Mouse (Mus musculus) forebrain, embryonic 13.5 days (tissue): Measurements from ENCODE around the gene Slit3. TPM values are rescaled to one million over a fixed set of nuclear protein-coding genes. Genes with fewer than 3 reads are reported as not detected.

Experiments used
- ATAC-seq: fragments of 200-750 bp; cut with Nextera tagmentation; 2 replicates; pipeline ENCODE4 v1.8.0; 2017
- H3K27ac ChIP-seq: fragments of 300-500 bp; sonication (generic); 2 replicates; pipeline ENCODE4 v1.5.1; 2015; ENCODE audit warnings: inconsistent platforms, mild to moderate bottlenecking, moderate library complexity
- H3K27me3 ChIP-seq: fragments of 300-500 bp; sonication (generic); 2 replicates; pipeline ENCODE4 v1.6.1; 2015; ENCODE audit warnings: mild to moderate bottlenecking, inconsistent platforms
- H3K36me3 ChIP-seq: fragments of 300-500 bp; sonication (generic); 2 replicates; pipeline ENCODE4 v1.6.1; 2015; ENCODE audit warnings: mild to moderate bottlenecking, inconsistent platforms; ENCODE audit not compliant: poor library complexity, severe bottlenecking
- H3K4me1 ChIP-seq: fragments of 300-500 bp; sonication (generic); 2 replicates; pipeline ENCODE4 v1.6.1; 2015; ENCODE audit warnings: inconsistent platforms
- H3K4me2 ChIP-seq: fragments of 300-500 bp; sonication (generic); 2 replicates; pipeline ENCODE4 v1.6.1; 2015; ENCODE audit warnings: inconsistent platforms, mild to moderate bottlenecking, moderate library complexity
- H3K4me3 ChIP-seq: fragments of 300-500 bp; sonication (generic); 2 replicates; pipeline ENCODE4 v1.5.1; 2015; ENCODE audit warnings: mild to moderate bottlenecking, inconsistent platforms
- H3K9ac ChIP-seq: fragments of 300-500 bp; sonication (generic); 2 replicates; pipeline ENCODE4 v1.6.1; 2015; ENCODE audit warnings: mild to moderate bottlenecking, inconsistent platforms
- H3K9me3 ChIP-seq: fragments of 300-500 bp; sonication (generic); replicated peaks from 2 replicates; pipeline ENCODE4 v1.6.1; 2016; ENCODE audit warnings: inconsistent platforms
- WGBS: fragments of 180-500 bp; shearing (Covaris S2); methylation state at CpG from one replicate; pipeline ENCODE4 v1.1.7; 2015; 5-methylcytosine and 5-hydroxymethylcytosine counted together
- polyA plus RNA-seq: library from polyadenylated mRNA; unstranded; fragments of >200 nt; fragmentation: Nextera tagmentation; extraction: Ambion mirVana; gene quantifications from 2 replicates; pipeline ENCODE4 v1.2.1, GENCODE M21; 2015

Gene Slit3
- polyA plus RNA-seq, 1 experiment from 2014 or later, result 2.6 TPM

- Histone ChIP-seq H3K27ac (no peak overlapping the region), H3K36me3 (no peaks in the 10 kb centered on the region), H3K4me2 (no peak overlapping the region), H3K27me3 (peaks cover 52% of the 10 kb centered on the region), H3K4me1 (peaks cover 19% of the 10 kb centered on the region), H3K9ac (no peak overlapping the region), H3K9me3 (peaks cover 10% of the 10 kb centered on the region), H3K4me3 (no peak overlapping the region)
- no peak for ATAC-seq
- WGBS, result 22% methylated on average over 7 of the region's 7 CpGs
Measured at GRCm38 (mm10) chr11:35369964-35370363, 248.9 kb downstream of the Slit3 start.

GRCm38 (mm10) chr11:35370705-35371104 lies 249.7 kb downstream of the Slit3 start:
- peaks cover 10% of the 10 kb centered on the region for H3K9me3 ChIP-seq
- H3K9ac ChIP-seq, result no peak overlapping the region
- ATAC-seq, result no peak
- H3K4me3 ChIP-seq, result no peak overlapping the region
- H3K4me1 ChIP-seq, result peaks cover 11% of the 10 kb centered on the region
- WGBS, result 11% methylated on average over 5 of the region's 5 CpGs
- H3K27me3 ChIP-seq, result peaks cover 52% of the 10 kb centered on the region
- H3K36me3 ChIP-seq, result no peaks in the 10 kb centered on the region
- H3K27ac ChIP-seq, result no peak overlapping the region
- H3K4me2 ChIP-seq, result no peak overlapping the region

- H3K27ac ChIP-seq, result no peak overlapping the region
- H3K27me3 ChIP-seq, result peaks cover 37% of the 10 kb centered on the region
- H3K9ac ChIP-seq, result no peak overlapping the region
- peaks cover 6% of the 10 kb centered on the region for H3K9me3 ChIP-seq
- 94% methylated on average over 3 of the region's 3 CpGs for WGBS
- ATAC-seq, result no peak
- H3K36me3 ChIP-seq, result no peaks in the 10 kb centered on the region
- peaks cover 5% of the 10 kb centered on the region; the same call in 1 of the 2 replicates for H3K4me1 ChIP-seq
- no peak overlapping the region for H3K4me3 ChIP-seq
- H3K4me2 ChIP-seq, result no peak overlapping the region
Measured at GRCm38 (mm10) chr11:35372410-35372809, 251.4 kb downstream of the Slit3 start.

- Histone ChIP-seq H3K4me3 (no peak overlapping the region), H3K27ac (no peak overlapping the region), H3K4me1 (peaks cover under 1% of the 10 kb centered on the region; the same call in 1 of the 2 replicates), H3K4me2 (no peak overlapping the region), H3K9me3 (peaks cover 4% of the 10 kb centered on the region), H3K36me3 (no peaks in the 10 kb centered on the region), H3K27me3 (peaks cover 14% of the 10 kb centered on the region; the same call in 1 of the 2 replicates), H3K9ac (no peak overlapping the region)
- ATAC-seq, result no peak
- 59% methylated on average over 4 of the region's 4 CpGs for WGBS
Measured at GRCm38 (mm10) chr11:35375072-35375471, 254.0 kb downstream of the Slit3 start.

- Histone ChIP-seq H3K9me3 (no peaks in the 10 kb centered on the region), H3K36me3 (no peaks in the 10 kb centered on the region), H3K4me2 (no peak overlapping the region), H3K4me1 (no peaks in the 10 kb centered on the region; the same call in 1 of the 2 replicates), H3K27me3 (no peaks in the 10 kb centered on the region), H3K4me3 (no peak overlapping the region), H3K9ac (no peak overlapping the region), H3K27ac (no peak overlapping the region)
- ATAC-seq, result no peak
- WGBS, result 91% methylated on average over 7 of the region's 7 CpGs
Measured at GRCm38 (mm10) chr11:35378802-35379201, 257.8 kb downstream of the Slit3 start.

- H3K27me3 ChIP-seq, result no peaks in the 10 kb centered on the region
- no peak overlapping the region for H3K4me3 ChIP-seq
- no peak overlapping the region for H3K27ac ChIP-seq
- WGBS, result 93% methylated on average over 7 of the region's 7 CpGs
- no peaks in the 10 kb centered on the region for H3K9me3 ChIP-seq
- H3K9ac ChIP-seq, result no peak overlapping the region
- no peaks in the 10 kb centered on the region; the same call in 1 of the 2 replicates for H3K4me1 ChIP-seq
- no peak for ATAC-seq
- H3K4me2 ChIP-seq, result no peak overlapping the region
- H3K36me3 ChIP-seq, result no peaks in the 10 kb centered on the region
Measured at GRCm38 (mm10) chr11:35379407-35379806, 258.4 kb downstream of the Slit3 start.

- Histone ChIP-seq H3K27ac (no peak overlapping the region), H3K9me3 (no peaks in the 10 kb centered on the region), H3K4me1 (no peaks in the 10 kb centered on the region; the same call in 1 of the 2 replicates), H3K4me2 (no peak overlapping the region), H3K36me3 (no peaks in the 10 kb centered on the region), H3K4me3 (no peak overlapping the region), H3K27me3 (no peaks in the 10 kb centered on the region), H3K9ac (no peak overlapping the region)
- 82% methylated on average over 1 of the region's 1 CpGs for WGBS
- no peak for ATAC-seq
Measured at GRCm38 (mm10) chr11:35380766-35381165, 259.7 kb downstream of the Slit3 start.

GRCm38 (mm10) chr11:35385444-35385843 lies 264.4 kb downstream of the Slit3 start:
- H3K4me2 ChIP-seq, result no peak overlapping the region
- 26% methylated on average over 3 of the region's 3 CpGs for WGBS
- no peaks in the 10 kb centered on the region for H3K9me3 ChIP-seq
- H3K27ac ChIP-seq, result no peak overlapping the region
- H3K4me1 ChIP-seq, result no peaks in the 10 kb centered on the region; the same call in 1 of the 2 replicates
- H3K9ac ChIP-seq, result no peak overlapping the region
- H3K27me3 ChIP-seq, result no peaks in the 10 kb centered on the region
- ATAC-seq, result no peak
- no peak overlapping the region for H3K4me3 ChIP-seq
- no peaks in the 10 kb centered on the region for H3K36me3 ChIP-seq

GRCm38 (mm10) chr11:35387826-35388225 lies 266.8 kb downstream of the Slit3 start:
- H3K9me3 ChIP-seq, result no peaks in the 10 kb centered on the region
- H3K27ac ChIP-seq, result no peak overlapping the region
- no peak overlapping the region for H3K4me2 ChIP-seq
- WGBS, result 90% methylated on average over 10 of the region's 10 CpGs
- ATAC-seq, result no peak
- H3K4me1 ChIP-seq, result no peaks in the 10 kb centered on the region
- H3K36me3 ChIP-seq, result no peaks in the 10 kb centered on the region
- H3K27me3 ChIP-seq, result no peaks in the 10 kb centered on the region; the same call in 1 of the 2 replicates
- H3K4me3 ChIP-seq, result no peak overlapping the region
- H3K9ac ChIP-seq, result no peak overlapping the region

GRCm38 (mm10) chr11:35388471-35388870 lies 267.4 kb downstream of the Slit3 start:
- Histone ChIP-seq H3K9ac (no peak overlapping the region), H3K27me3 (no peaks in the 10 kb centered on the region; the same call in 1 of the 2 replicates), H3K4me1 (peaks cover 2% of the 10 kb centered on the region; the same call in 1 of the 2 replicates), H3K27ac (no peak overlapping the region), H3K4me3 (no peak overlapping the region), H3K36me3 (no peaks in the 10 kb centered on the region), H3K4me2 (no peak overlapping the region), H3K9me3 (no peaks in the 10 kb centered on the region)
- WGBS, result 75% methylated on average over 12 of the region's 12 CpGs
- ATAC-seq, result no peak

GRCm38 (mm10) chr11:35389341-35389740 lies 268.3 kb downstream of the Slit3 start:
- H3K27me3 ChIP-seq, result no peaks in the 10 kb centered on the region; the same call in 1 of the 2 replicates
- H3K9ac ChIP-seq, result no peak overlapping the region
- no peak overlapping the region for H3K4me2 ChIP-seq
- peaks cover 6% of the 10 kb centered on the region; the same call in 1 of the 2 replicates for H3K4me1 ChIP-seq
- H3K4me3 ChIP-seq, result no peak overlapping the region
- no peaks in the 10 kb centered on the region for H3K9me3 ChIP-seq
- H3K36me3 ChIP-seq, result no peaks in the 10 kb centered on the region
- ATAC-seq, result no peak
- 77% methylated on average over 7 of the region's 7 CpGs for WGBS
- H3K27ac ChIP-seq, result no peak overlapping the region

GRCm38 (mm10) chr11:35389780-35390435 lies 268.9 kb downstream of the Slit3 start:
- Histone ChIP-seq H3K4me2 (no peak overlapping the region), H3K9me3 (no peaks in the 10 kb centered on the region), H3K9ac (no peak overlapping the region), H3K4me1 (peaks cover 6% of the 10 kb centered on the region; the same call in 1 of the 2 replicates), H3K27ac (no peak overlapping the region), H3K36me3 (no peaks in the 10 kb centered on the region), H3K27me3 (no peaks in the 10 kb centered on the region; the same call in 1 of the 2 replicates), H3K4me3 (no peak overlapping the region)
- no peak for ATAC-seq
- 78% methylated on average over 9 of the region's 9 CpGs for WGBS
